Mouse (Mus musculus): Measurements from ENCODE around the gene Cdc34.

Cdc34 gene

GRCm38 (mm10) chr10:79681591-79682245, at the start of gene Cdc34:
Gene Cdc34, plus strand, starts transcription at chr10:79682195.
- peak; percentile 99 to 100 for DNase-seq

- no peak for DNase-seq
Observed at GRCm38 (mm10) chr10:79633006-79633777, 48.8 kb upstream of the Cdc34 start.

- no peak for DNase-seq
Observed at GRCm38 (mm10) chr10:79636287-79636686, 45.7 kb upstream of the Cdc34 start.

GRCm38 (mm10) chr10:79637128-79638110, 44.6 kb upstream of the Cdc34 start, which contains the start of gene Shc2:
Gene Shc2, minus strand, starts transcription at chr10:79637918.
- no peak for DNase-seq

GRCm38 (mm10) chr10:79638486-79639204, 43.4 kb upstream of the Cdc34 start:
- no peak for DNase-seq

GRCm38 (mm10) chr10:79645711-79646110, 36.3 kb upstream of the Cdc34 start, which contains the start of gene Odf3l2:
Gene Odf3l2, minus strand, starts transcription at chr10:79645738.
- DNase-seq = no peak

- peak; percentile 40 to 71 for DNase-seq
Observed at GRCm38 (mm10) chr10:79649070-79649751, 32.8 kb upstream of the Cdc34 start.

GRCm38 (mm10) chr10:79652789-79653188, 29.2 kb upstream of the Cdc34 start:
- DNase-seq = no peak

- DNase-seq = no peak
Observed at GRCm38 (mm10) chr10:79654946-79655395, 27.0 kb upstream of the Cdc34 start.

- DNase-seq = no peak
Observed at GRCm38 (mm10) chr10:79658829-79659228, 23.2 kb upstream of the Cdc34 start.

- no peak for DNase-seq
Observed at GRCm38 (mm10) chr10:79660298-79660697, 21.7 kb upstream of the Cdc34 start.

- no peak for DNase-seq
Observed at GRCm38 (mm10) chr10:79661861-79662260, 20.1 kb upstream of the Cdc34 start.

- peak in 1 of 2 experiments; percentile 75 for DNase-seq
Observed at GRCm38 (mm10) chr10:79664131-79664665, 17.8 kb upstream of the Cdc34 start, which contains the start of gene Madcam1. Gene Madcam1, plus strand, starts transcription at chr10:79664559.

- DNase-seq = no peak
Observed at GRCm38 (mm10) chr10:79665051-79665450, 16.9 kb upstream of the Cdc34 start.

GRCm38 (mm10) chr10:79666493-79666892, 15.5 kb upstream of the Cdc34 start:
- no peak for DNase-seq

GRCm38 (mm10) chr10:79668076-79668475, 13.9 kb upstream of the Cdc34 start:
- no peak for DNase-seq

- peak; percentile 90 for DNase-seq
Observed at GRCm38 (mm10) chr10:79668771-79669575, 13.0 kb upstream of the Cdc34 start, which contains the start of gene Tpgs1. Gene Tpgs1, plus strand, starts transcription at chr10:79669369.

GRCm38 (mm10) chr10:79669576-79670057, 12.4 kb upstream of the Cdc34 start:
- peak; percentile 54 to 70 for DNase-seq

GRCm38 (mm10) chr10:79670071-79670888, 11.7 kb upstream of the Cdc34 start:
- no peak for DNase-seq
